Mouse (Mus musculus) CD4-positive, CD25-positive, alpha-beta regulatory T cell (primary cell): ENCODE measurements around the gene Olfr463. TPM values are rescaled to one million over a fixed set of nuclear protein-coding genes. Genes with fewer than 3 reads are reported as not detected.

Experiments
- polyA plus RNA-seq: library from polyadenylated mRNA; unstranded; fragments of 100-300 nt; shearing (Covaris generic); gene quantifications from one replicate; pipeline ENCODE4 v1.2.1, GENCODE M21; 2017

Gene Olfr463
- polyA plus RNA-seq, result not detected

GRCm38 (mm10) chr11:87897287-87897686 lies at the start of gene Olfr463:
TSS of gene Olfr463 (minus strand) at chr11:87897387.

GRCm38 (mm10) chr11:87920966-87921365 lies 23.8 kb upstream of the Olfr463 start, which contains the start of gene Olfr464:
TSS of gene Olfr464 (minus strand) at chr11:87920967.

GRCm38 (mm10) chr11:87892168-87892567 lies 5.0 kb downstream of the Olfr463 start, which contains the start of gene Olfr462:
TSS of gene Olfr462 (minus strand) at chr11:87892268.

GRCm38 (mm10) chr11:87875436-87875835 lies 21.8 kb downstream of the Olfr463 start, which contains the start of gene Epx:
TSS of gene Epx (minus strand) at chr11:87875536.

GRCm38 (mm10) chr11:87852690-87853596 lies 44.2 kb downstream of the Olfr463 start, which contains the start of gene Mks1:
TSS of gene Mks1 (plus strand) at chr11:87853215.

Other genes with a start within 250 kb of the Olfr463 start
- gene Rnf43, start 234.7 kb downstream of the Olfr463 start, polyA plus RNA-seq, result 23.6 TPM
- gene Supt4a, start 159.8 kb downstream of the Olfr463 start, polyA plus RNA-seq, result 389 TPM
- 6.9 TPM for gene Tspoap1, start 136.8 kb downstream of the Olfr463 start, polyA plus RNA-seq
- gene Mpo, start 103.8 kb downstream of the Olfr463 start, polyA plus RNA-seq, result 0.35 TPM
- not detected for gene Lpo, start 69.1 kb downstream of the Olfr463 start, polyA plus RNA-seq
- 15.3 TPM for gene Mks1, start 44.2 kb downstream of the Olfr463 start, polyA plus RNA-seq
- gene Epx, start 21.9 kb downstream of the Olfr463 start, polyA plus RNA-seq, result not detected
- gene Olfr462, start 5.1 kb downstream of the Olfr463 start, polyA plus RNA-seq, result not detected
- gene Olfr464, start 23.6 kb upstream of the Olfr463 start, polyA plus RNA-seq, result not detected
- 17.2 TPM for gene Dynll2, start 90.1 kb upstream of the Olfr463 start, polyA plus RNA-seq
- 290 TPM for gene Srsf1, start 150.0 kb upstream of the Olfr463 start, polyA plus RNA-seq
- gene Vezf1, start 170.9 kb upstream of the Olfr463 start, polyA plus RNA-seq, result 44.9 TPM
- 6.5 TPM for gene Cuedc1, start 200.7 kb upstream of the Olfr463 start, polyA plus RNA-seq